Mouse (Mus musculus): ENCODE measurements around the gene Tgm2.
A peak's percentile ranks its signal among the peaks of the same experiment; 100 is the strongest.

Tgm2 gene

DNA sequence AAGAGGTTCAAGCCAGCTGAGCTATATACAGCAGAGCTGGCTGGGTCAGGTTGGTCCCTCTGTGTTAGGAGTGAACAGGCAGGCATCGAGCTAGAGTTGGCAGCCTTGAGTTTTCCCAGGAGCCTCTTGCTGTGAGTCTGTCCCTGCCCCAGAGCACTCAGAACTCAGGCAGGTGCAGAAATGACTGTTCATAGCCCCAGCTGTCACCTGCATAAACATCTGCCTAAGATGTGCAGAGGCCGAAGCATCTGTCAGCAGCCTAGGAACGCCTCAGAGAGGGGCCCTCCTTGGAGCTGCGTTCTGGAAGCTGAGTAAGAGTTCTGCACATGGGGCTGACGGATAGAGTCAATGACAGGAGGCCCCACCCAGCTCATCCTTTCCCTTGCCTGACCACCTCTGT, 31.3 kb downstream of the Tgm2 start:
- no peak for DNase-seq (ENCODE audit: low spot score in 2 of 2)

DNA sequence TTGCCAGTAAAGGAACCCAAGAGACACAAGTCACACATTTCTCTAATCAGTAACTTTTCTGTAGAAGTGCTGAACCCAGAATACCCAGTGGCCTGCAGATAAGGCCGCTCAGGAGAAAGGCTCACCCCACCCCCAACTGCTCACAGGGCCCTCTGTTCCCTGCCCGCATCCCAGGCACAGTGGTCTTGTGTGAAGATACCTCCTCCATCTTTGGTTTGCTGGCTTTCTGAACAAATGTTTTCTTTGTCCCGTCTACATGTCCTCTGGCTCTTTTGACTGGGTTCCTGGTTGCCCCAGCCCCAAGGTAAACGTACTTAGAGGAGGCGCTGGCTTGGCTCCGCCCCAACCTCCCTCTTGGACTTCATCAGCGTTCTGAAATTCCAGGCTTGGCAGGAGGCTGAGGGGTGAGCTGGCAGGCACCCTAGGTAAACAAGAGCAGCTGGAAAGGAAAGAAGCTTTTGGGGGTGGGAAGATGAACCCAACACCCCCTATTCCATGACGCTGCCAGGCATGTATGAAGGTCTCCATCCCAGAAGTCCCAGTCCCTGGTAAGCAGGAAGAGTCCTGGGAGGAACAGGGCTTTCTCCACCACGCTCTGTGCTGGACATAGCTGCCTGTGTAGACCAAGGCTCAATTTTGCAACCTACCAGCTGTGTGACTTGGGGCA, 32.5 kb downstream of the Tgm2 start:
- DNase-seq (ENCODE audit: low spot score in 2 of 2), result peak; percentile 35 to 49

DNA sequence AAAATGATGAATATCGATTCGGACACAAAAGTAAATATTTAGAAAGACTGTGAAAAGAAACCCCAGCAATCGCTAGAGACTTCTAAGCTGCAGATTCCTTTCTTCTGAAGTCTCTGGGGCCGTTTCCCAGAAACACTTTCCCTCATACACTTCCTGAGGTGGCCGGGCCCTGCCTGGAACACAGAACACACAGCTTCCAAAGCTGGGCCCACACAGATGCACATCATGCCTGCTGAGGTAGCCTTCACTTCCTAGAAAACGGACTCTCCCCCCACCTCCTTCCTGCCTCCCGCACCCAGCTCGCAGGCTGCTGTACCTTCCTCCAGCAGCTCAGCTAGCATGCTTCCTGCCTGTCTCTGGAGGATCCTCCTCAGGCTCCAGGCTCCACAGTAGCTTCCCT, 36.7 kb downstream of the Tgm2 start:
- DNase-seq (ENCODE audit: low spot score in 2 of 2), result no peak

DNA sequence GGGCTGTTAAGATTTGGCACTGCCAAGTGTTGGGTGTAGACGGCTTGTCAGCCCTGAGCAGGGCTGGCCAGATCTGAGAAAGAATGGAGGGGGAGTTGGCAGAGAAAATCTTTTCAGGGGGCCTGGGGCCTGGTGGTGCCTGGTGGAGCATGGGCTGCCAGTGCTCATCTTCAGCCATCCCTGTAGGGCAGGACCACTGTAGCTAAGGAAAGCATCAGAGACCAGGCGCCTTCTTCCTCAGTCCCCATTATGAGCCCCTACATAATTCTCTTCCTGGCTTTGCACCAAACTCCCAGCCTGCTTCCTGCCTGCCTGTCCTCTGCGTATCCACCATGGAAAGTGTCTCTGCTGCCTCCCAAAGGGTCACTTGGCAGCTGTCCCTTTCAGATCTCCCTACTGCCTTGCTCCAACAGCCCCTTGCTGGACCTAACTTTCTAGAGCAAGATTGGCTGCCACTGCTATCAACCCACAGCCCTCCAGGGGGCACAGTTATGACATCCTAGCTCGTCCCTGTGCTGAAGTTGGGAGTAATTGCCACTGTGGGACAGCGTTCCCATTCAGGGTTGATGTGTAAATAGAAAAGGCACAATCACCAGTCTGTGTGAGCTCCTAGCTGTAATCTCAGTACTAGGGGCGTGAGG, 39.2 kb downstream of the Tgm2 start:
- DNase-seq (ENCODE audit: low spot score in 2 of 2), result peak in 1 of 2 experiments; percentile 58

DNA sequence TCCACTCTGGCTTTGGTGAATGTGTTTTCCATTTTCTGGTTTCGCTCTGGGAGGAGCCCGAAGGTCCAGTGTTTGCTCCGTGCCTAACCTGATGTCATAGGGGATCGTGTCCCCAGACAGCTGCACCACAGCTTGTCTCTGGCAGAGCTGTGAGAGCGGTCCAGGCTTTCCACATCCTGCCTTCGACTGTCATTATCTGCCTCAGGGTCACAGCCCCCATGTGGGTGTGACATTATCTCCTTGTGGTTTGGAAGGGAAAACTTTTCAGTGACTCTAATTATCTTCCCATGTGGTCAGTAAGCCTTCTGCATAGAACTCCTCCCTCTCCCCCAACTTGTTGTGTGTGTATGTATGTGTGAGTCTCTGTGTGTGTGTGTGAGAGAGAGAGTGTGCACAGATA, 40.6 kb downstream of the Tgm2 start:
- DNase-seq (ENCODE audit: low spot score in 2 of 2), result no peak

DNA sequence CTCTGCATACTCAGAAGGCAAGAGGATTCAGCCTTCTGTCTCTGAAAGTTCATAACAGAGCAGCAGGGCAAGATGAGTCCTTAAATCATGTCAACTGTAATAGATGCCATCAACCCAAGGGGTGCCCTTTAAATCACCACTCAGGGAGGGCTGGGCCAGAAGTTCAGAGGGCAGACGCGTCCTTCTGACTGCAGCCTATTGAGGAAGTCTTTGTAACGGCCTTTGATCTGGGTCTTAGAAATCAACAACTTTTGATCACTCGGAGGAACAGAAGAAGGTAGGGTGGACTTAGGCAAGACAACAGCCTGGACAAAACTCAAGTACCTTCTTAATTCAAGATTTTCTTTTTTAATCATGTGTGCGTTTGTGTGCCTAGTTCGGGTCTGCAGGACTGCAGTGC, 41.3 kb downstream of the Tgm2 start:
- no peak for DNase-seq (ENCODE audit: low spot score in 2 of 2)

DNA sequence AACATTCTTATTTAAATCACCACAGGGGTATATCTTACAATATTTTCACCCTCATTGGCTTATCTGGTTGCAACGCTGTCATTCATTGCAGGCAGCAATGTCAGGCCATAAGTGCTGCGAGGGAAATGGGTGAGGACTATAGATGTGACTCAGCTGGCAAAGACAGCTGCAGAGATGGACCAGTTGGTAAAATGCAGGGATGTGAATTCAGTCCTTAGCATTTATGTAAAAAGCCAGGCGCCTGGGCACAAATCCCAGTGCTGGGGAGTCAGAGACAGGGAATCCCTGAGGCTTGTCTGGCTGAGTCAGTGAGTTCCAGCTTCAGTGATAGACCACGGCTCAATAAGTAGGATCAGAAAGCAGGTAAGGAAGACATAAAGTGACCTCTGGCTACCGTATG, 44.5 kb downstream of the Tgm2 start:
- DNase-seq (ENCODE audit: low spot score in 2 of 2), result no peak

DNA sequence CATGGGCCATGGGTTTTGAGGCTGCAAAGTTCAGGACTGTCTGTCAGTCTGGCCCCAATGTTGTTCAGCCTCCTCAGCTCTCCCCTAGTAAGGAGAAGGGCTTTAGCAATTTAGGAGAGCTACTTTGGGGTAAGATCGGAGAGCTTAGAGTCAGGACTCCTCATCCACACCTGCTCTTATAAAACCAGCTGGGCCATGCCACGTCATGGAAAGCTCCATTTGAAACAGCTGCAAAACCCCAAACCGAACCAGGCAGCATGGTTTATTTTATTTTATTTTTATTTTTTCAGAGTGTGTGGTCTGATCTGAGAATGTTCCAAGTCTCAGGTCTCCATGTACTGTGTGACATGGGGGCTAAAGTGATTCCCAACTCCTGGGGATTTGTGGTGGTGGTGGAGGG, 46.7 kb downstream of the Tgm2 start:
- DNase-seq (ENCODE audit: low spot score in 2 of 2), result no peak

DNA sequence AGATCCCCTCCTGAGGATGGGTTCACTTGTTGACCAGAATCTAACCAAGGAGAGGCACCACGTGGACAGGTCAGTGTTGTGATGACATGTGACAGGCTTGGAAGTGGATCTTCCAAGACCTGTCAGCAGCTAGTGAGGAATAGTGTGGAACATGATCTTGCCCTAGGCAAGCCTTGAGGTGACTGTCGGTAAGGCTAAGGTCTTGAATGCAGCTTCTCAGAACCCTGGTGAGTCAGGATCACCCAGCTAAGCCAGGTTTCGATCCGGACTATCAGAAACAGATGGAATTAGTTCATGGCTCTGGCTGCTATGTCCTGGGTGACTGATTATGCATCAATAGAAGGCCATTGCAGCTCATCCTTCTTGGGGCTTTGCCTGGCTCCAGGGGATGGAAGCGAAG, 47.5 kb downstream of the Tgm2 start:
- no peak for DNase-seq (ENCODE audit: low spot score in 2 of 2)

DNA sequence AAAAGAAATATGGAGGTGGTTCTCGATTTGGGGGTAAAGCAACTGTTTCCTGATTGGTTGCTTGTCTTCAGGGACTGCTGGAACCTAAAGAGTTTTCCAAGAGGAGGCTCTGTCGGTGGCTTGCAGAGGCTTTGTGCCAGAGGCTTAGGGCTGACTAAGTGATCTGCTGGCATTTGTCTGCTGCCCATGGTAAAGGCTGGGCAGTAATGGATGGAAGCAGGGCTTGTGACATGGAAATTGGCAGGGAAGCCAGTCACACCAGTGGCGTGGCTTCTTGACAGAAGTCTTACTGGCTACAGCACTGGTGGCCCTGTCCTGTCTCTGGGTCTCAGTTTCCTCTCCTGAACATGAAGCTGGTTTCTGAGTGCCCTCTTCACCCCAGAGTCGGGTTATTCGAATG, 49.2 kb downstream of the Tgm2 start:
- no peak for DNase-seq (ENCODE audit: low spot score in 2 of 2)

DNA sequence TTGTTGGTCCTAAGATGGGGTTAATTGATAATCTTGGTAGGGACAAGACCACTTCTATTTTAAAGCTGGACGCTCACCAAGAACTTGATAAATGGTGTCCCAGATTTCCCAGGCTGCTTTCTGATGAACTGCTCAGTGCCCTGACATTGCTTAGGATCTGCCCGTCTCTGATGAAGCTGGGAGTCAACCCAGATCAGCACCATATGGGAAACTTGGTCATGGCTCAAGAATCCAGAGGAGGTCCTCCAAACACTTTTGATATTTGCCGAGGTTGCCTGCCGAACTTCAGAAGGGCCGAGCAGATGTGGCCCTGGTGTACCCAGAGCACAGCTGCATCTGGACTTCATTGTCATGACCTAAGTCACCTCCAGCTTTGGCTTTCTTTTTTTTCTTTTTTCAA, 51.4 kb downstream of the Tgm2 start:
- DNase-seq (ENCODE audit: low spot score in 2 of 2), result no peak

DNA sequence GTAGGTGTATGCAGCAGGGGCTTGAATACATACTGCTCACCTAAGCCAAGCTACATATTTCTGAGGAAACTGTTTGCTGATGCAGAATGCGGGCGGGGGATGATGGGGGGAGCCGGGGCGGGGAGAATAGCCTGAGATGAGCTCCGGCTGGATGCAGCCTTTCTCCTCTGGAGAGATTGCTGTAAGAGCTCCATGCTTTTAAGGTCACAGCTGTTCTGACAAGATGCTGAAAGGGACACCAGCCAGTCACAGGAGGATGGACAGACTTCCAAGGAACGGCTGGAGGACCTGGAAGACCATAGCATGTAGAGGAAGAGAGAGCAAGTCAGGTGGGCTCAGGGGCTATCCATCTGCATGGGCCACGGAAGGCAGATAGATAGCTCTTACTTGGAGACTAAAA, 51.9 kb downstream of the Tgm2 start:
- no peak for DNase-seq (ENCODE audit: low spot score in 2 of 2)

DNA sequence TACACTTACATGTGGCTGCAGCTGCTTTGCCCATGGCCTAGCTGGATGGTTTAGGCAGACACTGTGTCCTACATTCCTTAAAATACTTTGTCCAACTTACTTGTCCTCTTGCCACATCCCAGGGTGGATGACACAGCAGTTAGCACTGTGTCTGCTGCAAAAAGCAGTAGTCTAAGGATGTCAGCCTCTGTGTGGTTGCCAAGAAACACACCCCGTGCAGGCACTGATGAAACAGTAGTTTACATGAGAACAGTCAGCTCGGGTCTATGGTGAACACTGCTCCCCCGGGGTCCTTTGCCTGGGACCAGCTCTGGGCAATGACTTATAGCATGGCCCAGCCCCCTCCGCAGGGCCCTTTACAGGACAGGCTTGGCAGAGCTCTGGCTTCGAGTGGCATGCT, 52.9 kb downstream of the Tgm2 start:
- DNase-seq (ENCODE audit: low spot score in 2 of 2), result no peak

DNA sequence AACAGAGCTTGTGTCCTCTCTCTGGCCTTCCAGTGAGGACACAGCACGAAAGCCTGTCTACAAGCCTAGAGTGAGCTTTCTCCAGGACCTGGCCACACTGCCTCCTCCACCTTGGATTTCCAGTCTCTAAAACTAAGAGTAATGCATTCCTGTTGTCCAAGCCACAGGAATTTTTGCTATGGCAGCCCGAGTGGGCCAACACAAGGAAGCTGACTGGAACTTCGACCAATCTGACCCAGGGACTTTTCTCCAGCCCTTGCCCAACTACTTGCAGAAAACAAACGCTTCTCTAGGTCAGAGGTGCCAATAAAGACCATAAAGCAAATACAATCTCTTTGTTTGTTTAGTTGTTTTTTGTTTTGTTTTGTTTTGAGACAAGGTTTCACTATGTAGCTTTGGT, 56.1 kb downstream of the Tgm2 start:
- no peak for DNase-seq (ENCODE audit: low spot score in 2 of 2)

DNA sequence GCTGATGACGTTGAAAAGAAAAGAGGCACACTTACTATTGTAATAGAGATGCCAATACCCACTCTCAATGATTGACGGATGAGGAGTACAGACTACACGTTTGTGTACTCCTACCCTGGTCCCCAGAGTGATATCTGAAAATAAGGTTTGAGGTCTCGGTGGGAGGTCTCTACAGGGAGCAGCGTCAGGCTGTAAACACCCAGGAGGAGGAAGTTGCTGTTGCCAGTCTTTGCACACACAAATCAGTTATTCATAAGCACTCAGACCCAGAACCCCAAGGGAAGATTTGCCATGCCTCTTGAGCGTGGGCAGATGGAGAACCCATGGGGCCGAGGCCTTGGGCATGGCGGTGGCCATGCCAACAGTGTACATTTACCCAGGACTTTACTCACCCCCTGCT, 61.8 kb downstream of the Tgm2 start:
- peak in 1 of 2 experiments; percentile 38 for DNase-seq (ENCODE audit: low spot score in 2 of 2)

DNA sequence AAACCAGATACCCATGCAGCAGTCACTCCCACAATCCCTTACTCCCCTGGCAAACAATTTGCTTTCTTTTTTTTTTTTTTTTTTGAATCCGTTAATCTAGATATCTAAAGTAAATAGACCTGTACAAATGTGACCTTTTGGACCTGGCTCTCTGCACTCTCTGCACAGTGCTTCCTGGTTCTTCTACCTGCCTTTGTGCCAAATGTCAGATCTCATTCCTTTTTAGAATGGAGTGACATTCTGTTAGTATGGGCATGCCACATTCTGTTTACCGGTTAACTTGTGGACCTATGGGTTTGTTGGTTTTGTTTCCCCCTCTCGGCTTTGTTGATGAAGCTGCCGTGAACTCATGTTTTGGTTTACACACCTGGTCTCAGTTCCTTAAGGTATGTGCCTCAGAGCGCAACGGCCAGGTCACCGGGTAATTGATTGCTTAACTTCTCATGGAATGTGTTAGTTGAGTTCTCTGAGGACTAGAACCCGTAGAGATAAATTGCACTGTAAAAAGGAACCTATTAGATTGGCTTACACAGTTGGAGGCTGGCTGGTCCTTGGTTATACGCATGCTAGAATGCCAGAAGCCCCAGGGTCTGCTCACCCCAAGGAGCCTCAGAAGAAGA, 65.5 kb downstream of the Tgm2 start:
- DNase-seq (ENCODE audit: low spot score in 2 of 2), result no peak

DNA sequence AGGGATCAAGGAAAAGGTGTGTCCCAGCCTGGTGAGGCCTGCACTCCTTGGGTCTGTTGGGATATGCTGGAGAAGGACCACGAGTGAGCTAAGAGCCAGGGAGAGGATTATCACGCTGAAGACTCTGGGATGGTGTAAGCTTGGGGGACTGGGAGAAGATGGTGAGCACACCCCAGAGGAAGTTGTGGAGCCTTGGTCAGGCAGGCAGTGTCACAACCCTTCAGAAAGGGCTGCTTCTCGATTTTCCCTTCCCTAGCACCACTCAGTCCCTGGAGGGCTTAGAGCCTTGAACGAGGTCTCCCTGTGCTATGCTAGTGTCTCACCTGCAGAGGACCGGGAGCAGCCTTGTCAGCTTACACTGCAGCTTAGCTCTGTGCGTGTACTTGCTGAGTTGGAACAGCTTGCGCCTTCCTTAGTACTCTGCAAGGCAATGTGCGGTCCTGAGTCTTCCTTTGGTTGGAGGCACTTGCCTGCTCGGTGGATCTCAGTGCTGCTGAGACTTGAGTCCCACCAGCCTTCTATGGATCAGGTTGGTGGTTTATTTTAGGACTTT, 66.3 kb downstream of the Tgm2 start:
- DNase-seq (ENCODE audit: low spot score in 2 of 2), result no peak

DNA sequence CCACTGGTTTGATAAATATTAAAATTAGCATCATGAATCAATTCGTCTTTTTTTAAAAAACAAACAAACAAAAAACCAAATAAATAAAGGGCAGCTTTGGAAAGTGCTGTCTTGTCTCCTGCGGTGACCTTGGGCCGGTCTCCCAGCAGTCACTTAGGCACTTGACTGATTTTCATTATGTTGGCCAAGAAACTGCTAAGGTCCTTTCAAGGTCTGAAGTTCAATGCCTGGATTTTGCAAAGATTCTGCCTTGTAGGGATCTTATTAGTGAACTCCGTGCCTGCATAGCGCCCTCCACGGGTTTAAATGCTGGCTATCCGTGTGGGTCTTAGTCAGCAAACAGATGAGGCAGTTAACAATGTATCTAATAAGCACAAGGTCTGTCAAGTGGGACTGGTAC, 67.3 kb downstream of the Tgm2 start:
- DNase-seq (ENCODE audit: low spot score in 2 of 2), result no peak

DNA sequence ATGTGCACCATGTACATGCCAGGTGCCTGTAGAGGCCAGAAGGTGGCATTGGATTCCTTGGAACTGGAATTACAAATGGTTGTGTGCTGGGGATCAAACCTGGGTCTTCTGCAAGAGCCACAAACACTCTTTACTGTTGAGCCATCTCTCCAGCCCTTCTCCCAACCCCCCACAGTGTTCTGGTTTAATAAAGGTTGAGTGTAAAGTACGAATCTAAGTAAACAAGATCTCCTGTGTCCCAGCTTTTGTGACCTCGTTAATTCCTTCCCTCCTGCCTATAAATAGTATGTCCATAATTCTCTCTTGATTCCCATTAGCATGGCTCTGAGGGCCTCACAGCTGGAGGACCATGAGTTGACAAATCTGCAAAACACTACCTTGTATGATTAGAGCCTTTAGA, 68.3 kb downstream of the Tgm2 start:
- no peak for DNase-seq (ENCODE audit: low spot score in 2 of 2)

DNA sequence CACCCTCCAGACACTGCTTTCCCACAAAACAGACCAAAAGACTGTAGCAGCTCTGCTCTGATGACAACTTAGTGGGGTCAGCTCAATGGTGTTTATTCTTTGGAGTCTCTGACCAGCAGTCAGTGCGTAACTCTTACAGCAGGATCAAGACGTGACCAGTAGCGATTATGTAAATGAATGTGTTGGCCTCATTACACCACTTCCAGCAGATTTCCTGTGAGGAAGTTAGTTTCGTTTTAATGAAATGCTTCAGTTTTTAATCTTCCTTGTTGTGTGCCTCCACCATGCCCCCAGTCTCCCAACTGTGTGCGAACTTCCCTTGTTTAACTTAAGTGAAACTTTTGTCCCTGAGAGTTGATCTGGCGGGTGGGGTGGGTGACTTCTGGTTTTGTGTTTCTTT, 69.5 kb downstream of the Tgm2 start:
- no peak for DNase-seq (ENCODE audit: low spot score in 2 of 2)

DNA sequence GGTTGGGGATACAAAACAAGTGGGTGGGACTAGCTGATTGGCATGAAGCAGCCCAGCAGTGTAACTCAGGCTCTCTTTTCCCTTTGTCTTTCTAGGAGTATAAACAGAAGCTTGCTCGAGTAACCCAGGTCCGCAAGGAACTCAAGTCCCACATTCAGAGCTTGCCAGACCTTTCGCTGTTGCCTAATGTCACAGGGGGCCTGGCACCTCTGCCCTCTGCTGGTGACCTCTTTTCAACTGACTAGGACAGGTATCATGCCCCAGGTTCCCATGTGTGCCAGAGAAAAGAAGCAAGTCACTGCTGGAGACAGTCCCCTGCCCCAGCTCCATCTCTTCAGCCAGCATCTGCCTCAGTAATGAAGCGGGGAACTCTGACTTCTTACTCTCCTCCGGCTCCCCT, 71.4 kb downstream of the Tgm2 start:
- no peak for DNase-seq (ENCODE audit: low spot score in 2 of 2)

DNA sequence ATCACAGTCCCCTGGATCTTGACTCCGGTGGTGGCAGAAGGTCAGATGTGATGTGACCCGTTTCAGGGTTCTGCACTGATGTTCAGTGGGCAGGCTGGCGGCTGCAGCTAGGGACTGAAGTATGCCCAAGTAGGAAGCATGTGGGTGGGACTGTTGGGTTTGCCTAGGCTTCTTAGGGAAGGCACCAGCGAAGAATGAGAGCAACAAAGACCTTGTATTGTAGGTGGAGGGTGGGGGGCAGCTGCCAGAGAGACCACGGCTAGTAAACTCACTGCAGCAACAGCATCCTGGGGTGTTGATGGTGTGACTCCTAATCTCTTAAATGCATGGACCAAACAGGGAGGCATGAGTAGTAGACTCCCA, 74.6 kb downstream of the Tgm2 start:
- DNase-seq (ENCODE audit: low spot score in 2 of 2), result no peak

DNA sequence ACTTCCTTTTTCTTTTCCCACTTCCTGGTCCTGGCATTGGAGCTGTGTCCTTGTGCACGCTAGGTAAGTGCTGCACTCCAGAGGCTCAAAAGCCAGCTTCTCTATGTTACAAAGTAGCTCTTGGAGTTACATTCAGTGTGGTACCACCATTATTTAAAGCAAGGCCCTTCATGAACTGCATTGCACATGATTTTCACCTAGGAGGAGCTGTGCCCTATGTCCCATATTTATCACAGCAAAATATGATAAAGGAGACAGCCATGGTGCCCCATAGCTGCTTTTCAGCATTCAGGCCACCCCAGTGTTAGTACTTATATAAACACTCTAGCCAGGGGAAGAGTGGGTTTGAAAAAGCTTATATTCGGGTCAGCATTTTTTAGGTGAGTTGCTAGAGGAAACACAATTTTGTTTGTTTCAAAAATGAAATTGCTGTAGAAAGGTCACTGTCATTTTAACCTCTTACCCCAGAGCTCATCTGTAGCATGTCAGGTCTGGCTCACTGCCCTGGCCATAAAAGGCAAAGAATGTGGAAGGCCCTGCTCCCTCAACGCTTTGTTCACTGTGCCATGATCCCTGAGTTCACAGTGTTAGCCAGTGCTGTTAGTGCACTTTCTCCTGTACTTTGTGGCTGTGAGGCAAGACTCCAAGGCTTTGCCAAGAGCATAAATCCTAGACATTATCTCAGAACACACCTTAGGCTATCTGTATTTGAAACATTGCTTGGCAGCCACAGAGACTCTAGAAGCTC, 75.2 kb downstream of the Tgm2 start:
- no peak for DNase-seq (ENCODE audit: low spot score in 2 of 2)
